Mouse (Mus musculus): ENCODE measurements around the gene Tspan31.

GRCm38 (mm10) chr10:127107563-127108261, 37.6 kb upstream of the Tspan31 start:
- TF ChIP-seq CTCF (IDR thresholded peaks at IDR 0.05; ENCODE audit: low read depth) (no peak), EP300 (IDR thresholded peaks at IDR 0.05; ENCODE audit: low read depth) (no peak)
